In the genomic region with DNA sequence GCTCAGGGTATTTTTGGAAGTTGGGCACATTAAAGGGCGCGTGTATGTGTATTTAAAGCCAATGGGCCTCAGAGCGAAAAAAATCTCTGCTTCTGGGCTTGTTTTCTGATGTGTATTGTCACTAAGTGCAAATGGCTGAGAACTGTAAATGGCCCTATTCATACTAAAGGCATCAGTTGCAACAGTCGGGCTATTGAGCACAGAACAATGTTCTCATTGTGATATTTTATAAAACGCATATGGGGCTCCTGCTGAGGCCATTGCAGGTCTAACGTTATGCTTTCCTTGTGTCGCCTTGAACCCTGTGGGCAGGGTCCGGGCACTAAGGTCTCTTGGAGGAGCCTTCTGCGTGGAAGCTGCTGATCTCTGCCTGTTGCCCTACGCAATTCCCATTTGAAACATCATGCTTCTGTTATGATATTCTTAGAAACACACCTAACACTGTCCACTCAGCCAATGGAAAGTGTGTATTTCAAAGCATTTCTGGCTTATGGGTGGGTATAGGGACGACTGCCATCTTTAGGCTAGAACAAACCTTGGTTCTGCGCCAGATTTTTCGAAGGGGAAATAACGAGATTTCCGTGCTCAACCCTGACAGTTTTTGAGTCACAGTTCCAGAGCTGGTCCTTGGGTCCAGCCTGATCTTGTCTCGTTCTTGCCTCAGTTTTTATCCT, we compare ENCODE assay signal across 8 mouse cellular contexts. TPM values are rescaled to one million over a fixed set of nuclear protein-coding genes. Genes with fewer than 3 reads are reported as not detected.
DNase-seq lines count a peak whose midpoint lies in the region; ATAC-seq and TF ChIP-seq lines count a peak whose summit lies in the region.

No protein-coding gene starts in this region.

- no peaks in the 10 kb centered on the region for H3K79me2 ChIP-seq in heart, adult 2 months (replicated peaks; ENCODE audit: control insufficient read depth, insufficient read depth, low read length)

- TF ChIP-seq CTCF in heart, adult 2 months (IDR thresholded peaks at IDR 0.05) = no peak
- TF ChIP-seq CTCF in lung, postnatal 0 days (IDR thresholded peaks at IDR 0.05) = no peak

- no peaks in the 10 kb centered on the region for H3K27me3 ChIP-seq in heart, adult 2 months (ENCODE audit: control insufficient read depth, insufficient read depth, low read length)
- peaks cover 29% of the 10 kb centered on the region; the same call in 1 of the 2 replicates for H3K27me3 ChIP-seq in lung, postnatal 0 days (replicated peaks; ENCODE audit: insufficient read depth, low read length)
- H3K27me3 ChIP-seq in hindbrain, embryonic 14.5 days (ENCODE audit: control insufficient read depth, insufficient read depth, low read length) = peaks cover 51% of the 10 kb centered on the region
- peaks cover 67% of the 10 kb centered on the region for H3K27me3 ChIP-seq in neural tube, embryonic 12.5 days (replicated peaks)

- no peak overlapping the region for H3K9ac ChIP-seq in heart, adult 2 months (ENCODE audit: low read depth, low read length)
- H3K9ac ChIP-seq in lung, postnatal 0 days (replicated peaks; ENCODE audit: low read depth) = no peak overlapping the region
- no peak overlapping the region for H3K9ac ChIP-seq in hindbrain, embryonic 14.5 days
- H3K9ac ChIP-seq in neural tube, embryonic 12.5 days = no peak overlapping the region

- H3K4me3 ChIP-seq in heart, adult 2 months = peak overlapping the region; percentile 24
- no peak overlapping the region for H3K4me3 ChIP-seq in lung, postnatal 0 days (ENCODE audit: low read depth, low read length)
- no peak overlapping the region for H3K4me3 ChIP-seq in hindbrain, embryonic 14.5 days (replicated peaks; ENCODE audit: low read length)
- H3K4me3 ChIP-seq in neural tube, embryonic 12.5 days = no peak overlapping the region

- H3K4me1 ChIP-seq in heart, adult 2 months (ENCODE audit: control insufficient read depth, insufficient read depth, low read length) = peaks cover 3% of the 10 kb centered on the region; the same call in 1 of the 2 replicates
- 0 out of 2 replicates have a peak, but pooled peaks cover 6% of the 10 kb centered on the region for H3K4me1 ChIP-seq in lung, postnatal 0 days (ENCODE audit: insufficient read depth, low read depth, low read length)
- H3K4me1 ChIP-seq in hindbrain, embryonic 14.5 days (replicated peaks; ENCODE audit: control insufficient read depth, insufficient read depth, low read length) = peaks cover 8% of the 10 kb centered on the region; the same call in 1 of the 2 replicates
- peaks cover 23% of the 10 kb centered on the region for H3K4me1 ChIP-seq in neural tube, embryonic 12.5 days

- peak overlapping the region; percentile 72; the same call in 1 of the 2 replicates for H3K27ac ChIP-seq in heart, adult 2 months
- no peak overlapping the region for H3K27ac ChIP-seq in lung, postnatal 0 days (ENCODE audit: low read length)
- H3K27ac ChIP-seq in hindbrain, embryonic 14.5 days = no peak overlapping the region
- no peak overlapping the region for H3K27ac ChIP-seq in neural tube, embryonic 12.5 days

- H3K36me3 ChIP-seq in heart, adult 2 months (ENCODE audit: control insufficient read depth, insufficient read depth, low read length) = no peaks in the 10 kb centered on the region
- no peaks in the 10 kb centered on the region for H3K36me3 ChIP-seq in lung, postnatal 0 days (ENCODE audit: insufficient read depth, low read length)
- H3K36me3 ChIP-seq in hindbrain, embryonic 14.5 days (replicated peaks; ENCODE audit: control insufficient read depth, insufficient read depth) = no peaks in the 10 kb centered on the region
- no peaks in the 10 kb centered on the region for H3K36me3 ChIP-seq in neural tube, embryonic 12.5 days

- H3K9me3 ChIP-seq in lung, postnatal 0 days (ENCODE audit: low read length) = no peaks in the 10 kb centered on the region
- no peaks in the 10 kb centered on the region for H3K9me3 ChIP-seq in hindbrain, embryonic 14.5 days (ENCODE audit: control insufficient read depth, low read length)
- no peaks in the 10 kb centered on the region for H3K9me3 ChIP-seq in neural tube, embryonic 12.5 days

- TF ChIP-seq EP300 in heart, adult 2 months (IDR thresholded peaks at IDR 0.05; ENCODE audit: insufficient read depth, low read depth, low read length) = no peak
- no peak for TF ChIP-seq EP300 in lung, postnatal 0 days (IDR thresholded peaks at IDR 0.05)

- no peak for TF ChIP-seq POLR2A in heart, adult 2 months (IDR thresholded peaks at IDR 0.05; ENCODE audit: insufficient read depth, low read depth, low read length)

- H3K4me2 ChIP-seq in lung, postnatal 0 days (replicated peaks; ENCODE audit: low read depth, low read length) = peak overlapping the region; percentile 3; the same call in 1 of the 2 replicates
- H3K4me2 ChIP-seq in hindbrain, embryonic 14.5 days (replicated peaks) = peak overlapping the region; percentile 51
- H3K4me2 ChIP-seq in neural tube, embryonic 12.5 days (replicated peaks) = peak overlapping the region; percentile 57

- intact Hi-C loops in heart, adult 2 months (cut with DNase I) = loop anchor here (5.0 kb wide), 2 partner anchors 57 to 98 kb away; partner anchors contain the start of gene Kif3a
- intact Hi-C loops in heart, postnatal 25 days (cut with DNase I) = loop anchor here (1.0 kb wide), 1 partner anchor 159 kb away; no protein-coding TSS in a partner anchor

- no peak for ATAC-seq in lung, postnatal 0 days
- no peak for ATAC-seq in hindbrain, embryonic 14.5 days (ENCODE audit: low FRiP score)
- no peak for ATAC-seq in neural tube, embryonic 12.5 days (ENCODE audit: low FRiP score, low read depth)

- DNase-seq in heart, adult 2 months = no peak
- no peak for DNase-seq in heart, postnatal 25 days (ENCODE audit: low spot score)
- DNase-seq in lung, postnatal 0 days (ENCODE audit: low spot score) = no peak
- DNase-seq in lung, adult 18-20 months = no peak
- no peak for DNase-seq in hindbrain, embryonic 14.5 days (ENCODE audit: low spot score)
- DNase-seq in cerebellum, adult 11 months = no peak
- DNase-seq in frontal cortex, postnatal 25 days (ENCODE audit: low spot score in 2 of 2) = no peak

- WGBS in heart, adult 2 months = 37% methylated on average over 16 of the region's 16 CpGs
- 35% methylated on average over 16 of the region's 16 CpGs for WGBS in lung, postnatal 0 days
- WGBS in hindbrain, embryonic 14.5 days = 27% methylated on average over 16 of the region's 16 CpGs
- 33% methylated on average over 16 of the region's 16 CpGs for WGBS in neural tube, embryonic 12.5 days

RNA-seq across cellular contexts. Expression of gene Gm9837, which starts 0.8 kb away (rescaled TPM):
- total RNA-seq in heart, adult 2 months (2021) = not detected
- polyA plus RNA-seq in heart, adult 2 months (2012; rRNA removed) = not detected in 2 replicates
- total RNA-seq in heart, postnatal 25 days (2021) = not detected
- not detected in 2 replicates for polyA plus RNA-seq in lung, postnatal 0 days (2015; fragmentation: Nextera tagmentation; extraction: Ambion mirVana)
- polyA plus RNA-seq in hindbrain, embryonic 14.5 days (2014; fragmentation: Nextera tagmentation; extraction: Ambion mirVana) = not detected in 2 replicates
- polyA plus RNA-seq in neural tube, embryonic 12.5 days (2016; fragmentation: Nextera tagmentation; extraction: Ambion mirVana) = not detected in 2 replicates

RNA-seq across cellular contexts. Expression of gene Gm9945, which starts 10.5 kb away (rescaled TPM):
- total RNA-seq in heart, adult 2 months (2021) = not detected
- polyA plus RNA-seq in heart, adult 2 months (2012; rRNA removed) = not detected in 2 replicates
- total RNA-seq in heart, postnatal 25 days (2021) = not detected
- polyA plus RNA-seq in lung, postnatal 0 days (2015; fragmentation: Nextera tagmentation; extraction: Ambion mirVana) = not detected in 2 replicates
- 0.36 TPM in 1 of 2 replicates, not detected in the other for polyA plus RNA-seq in hindbrain, embryonic 14.5 days (2014; fragmentation: Nextera tagmentation; extraction: Ambion mirVana)
- not detected in 2 replicates for polyA plus RNA-seq in neural tube, embryonic 12.5 days (2016; fragmentation: Nextera tagmentation; extraction: Ambion mirVana)

RNA-seq across cellular contexts. Expression of gene Sowaha, which starts 10.6 kb away (rescaled TPM):
- total RNA-seq in heart, adult 2 months (2021) = under 1 TPM; 0.05 to 0.34 TPM
- 0.03 and 0.10 TPM in 2 replicates for polyA plus RNA-seq in heart, adult 2 months (2012; rRNA removed)
- under 1 TPM; 0.08 to 0.17 TPM for total RNA-seq in heart, postnatal 25 days (2021)
- polyA plus RNA-seq in lung, postnatal 0 days (2015; fragmentation: Nextera tagmentation; extraction: Ambion mirVana) = 0.42 and 0.62 TPM in 2 replicates
- polyA plus RNA-seq in hindbrain, embryonic 14.5 days (2014; fragmentation: Nextera tagmentation; extraction: Ambion mirVana) = 1.3 and 1.4 TPM in 2 replicates
- polyA plus RNA-seq in neural tube, embryonic 12.5 days (2016; fragmentation: Nextera tagmentation; extraction: Ambion mirVana) = 0.22 and 0.46 TPM in 2 replicates

RNA-seq across cellular contexts. Expression of gene Shroom1, which starts 12.4 kb away (rescaled TPM):
- under 1 TPM; 0.34 to 0.91 TPM for total RNA-seq in heart, adult 2 months (2021)
- 0.53 and 0.80 TPM in 2 replicates for polyA plus RNA-seq in heart, adult 2 months (2012; rRNA removed)
- total RNA-seq in heart, postnatal 25 days (2021) = under 1 TPM; 0.49 to 0.59 TPM
- polyA plus RNA-seq in lung, postnatal 0 days (2015; fragmentation: Nextera tagmentation; extraction: Ambion mirVana) = 0.88 and 1.0 TPM in 2 replicates
- 2.5 and 3.5 TPM in 2 replicates for polyA plus RNA-seq in hindbrain, embryonic 14.5 days (2014; fragmentation: Nextera tagmentation; extraction: Ambion mirVana)
- polyA plus RNA-seq in neural tube, embryonic 12.5 days (2016; fragmentation: Nextera tagmentation; extraction: Ambion mirVana) = 2.1 and 2.7 TPM in 2 replicates

RNA-seq across cellular contexts. Expression of gene Gm10447, which starts 12.5 kb away (rescaled TPM):
- not detected for total RNA-seq in heart, adult 2 months (2021)
- not detected in 2 replicates for polyA plus RNA-seq in heart, adult 2 months (2012; rRNA removed)
- total RNA-seq in heart, postnatal 25 days (2021) = not detected
- polyA plus RNA-seq in lung, postnatal 0 days (2015; fragmentation: Nextera tagmentation; extraction: Ambion mirVana) = 0.10 TPM in 1 of 2 replicates, not detected in the other
- 0.11 TPM in 1 of 2 replicates, not detected in the other for polyA plus RNA-seq in hindbrain, embryonic 14.5 days (2014; fragmentation: Nextera tagmentation; extraction: Ambion mirVana)
- polyA plus RNA-seq in neural tube, embryonic 12.5 days (2016; fragmentation: Nextera tagmentation; extraction: Ambion mirVana) = 0.13 TPM in 1 of 2 replicates, not detected in the other

Comparison
In these comparisons a context has a peak if more than half of its experiments do, and no peak if none do; other contexts are left out.
1. H3K4me2 ChIP-seq: peak in every context shown above with its lines; median percentile 57 in neural tube, embryonic 12.5 days; 51 in hindbrain, embryonic 14.5 days; 3 in lung, postnatal 0 days.